Mouse (Mus musculus) thymus, adult 2 months (tissue): Measurements from ENCODE around the gene Zcchc14. TPM values are rescaled to one million over a fixed set of nuclear protein-coding genes. Genes with fewer than 3 reads are reported as not detected.

ENCODE experiments used
- DNase-seq: peaks from one replicate; pipeline ENCODE4 v3.0.0; 2021
- H3K27ac ChIP-seq: fragments of 200-500 bp; 2 replicates; pipeline ENCODE4 v1.5.1; 2012; ENCODE audit warnings: low read length, control low read depth; ENCODE audit not compliant: control insufficient read depth, insufficient read depth
- H3K27me3 ChIP-seq: fragments of 200-500 bp; 2 replicates; pipeline ENCODE4 v1.6.1; 2012; ENCODE audit warnings: mild to moderate bottlenecking, low read length, moderate library complexity, mixed read lengths; ENCODE audit not compliant: control insufficient read depth, insufficient read depth
- H3K36me3 ChIP-seq: fragments of 200-500 bp; 2 replicates; pipeline ENCODE4 v1.6.1; 2012; ENCODE audit warnings: mild to moderate bottlenecking, low read length, moderate library complexity; ENCODE audit not compliant: control insufficient read depth, insufficient read depth
- H3K4me1 ChIP-seq: fragments of 200-500 bp; replicated peaks from 2 replicates; pipeline ENCODE4 v1.6.1; 2012; ENCODE audit warnings: low read length; ENCODE audit not compliant: control insufficient read depth, insufficient read depth
- H3K4me3 ChIP-seq: fragments of 200-500 bp; 2 replicates; pipeline ENCODE4 v1.5.1; 2012; ENCODE audit warnings: mild to moderate bottlenecking, low read length, control low read depth, moderate library complexity; ENCODE audit not compliant: control insufficient read depth, insufficient read depth
- CTCF ChIP-seq: fragments of 200-500 bp; IDR thresholded peaks from 2 replicates; pipeline ENCODE4 v1.5.1; 2012; ENCODE audit warnings: mild to moderate bottlenecking, control low read depth, low read length, moderate library complexity, borderline replicate concordance; ENCODE audit not compliant: control insufficient read depth, poor library complexity, insufficient read depth; ENCODE audit errors: extremely low read depth
- POLR2A ChIP-seq: fragments of 200-500 bp; IDR thresholded peaks from 2 replicates; pipeline ENCODE4 v1.6.1; 2012; ENCODE audit warnings: mild to moderate bottlenecking, low read length, control low read depth, moderate library complexity; ENCODE audit not compliant: control insufficient read depth, poor library complexity, insufficient read depth; ENCODE audit errors: extremely low read depth
- WGBS: fragments of 180-500 bp; shearing (Covaris S2); methylation state at CpG from one replicate; pipeline ENCODE4 v1.1.7; 2018; 5-methylcytosine and 5-hydroxymethylcytosine counted together
- polyA plus RNA-seq: library from polyadenylated mRNA; depleted of rRNA; stranded (reverse); fragments of >200 nt; gene quantifications from 2 replicates; pipeline ENCODE4 v1.2.3, GENCODE M21; 2012

Zcchc14 gene
- polyA plus RNA-seq, 1 experiment = 6.5 TPM

DNA sequence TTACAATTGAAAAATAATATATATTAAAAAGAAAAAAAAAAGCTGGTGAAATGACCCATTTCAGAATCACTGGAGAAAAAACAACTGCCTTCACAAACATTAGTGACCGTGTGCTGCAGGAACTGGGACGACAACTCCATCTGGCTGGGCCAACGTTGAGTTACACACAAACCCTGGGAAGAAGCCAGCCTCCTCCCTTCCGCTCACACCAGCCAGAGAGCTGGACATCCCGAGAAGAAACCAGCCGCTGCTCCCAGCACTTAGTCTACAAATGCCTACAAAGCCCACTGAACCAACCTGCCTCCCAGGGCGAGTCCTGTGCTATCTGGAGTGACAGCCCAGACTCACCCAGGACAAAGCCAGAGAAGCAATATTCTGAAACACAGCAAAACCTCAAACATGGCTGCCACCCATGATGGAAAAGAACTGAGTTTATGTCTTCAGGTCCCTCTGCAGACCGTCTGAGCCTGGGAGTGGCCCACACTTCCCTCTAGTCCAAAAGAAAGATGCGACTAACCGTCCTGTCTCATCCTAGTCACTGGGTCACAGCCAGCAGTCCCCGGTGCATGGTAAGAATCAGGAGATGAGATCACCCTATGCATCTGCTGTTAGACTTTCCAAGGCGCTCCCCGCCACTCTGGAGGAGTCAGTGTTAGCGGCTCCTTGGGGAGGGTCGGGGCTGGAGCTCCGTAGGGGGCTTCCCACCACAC, 90.9 kb downstream of the Zcchc14 start:
- no peaks in the 10 kb centered on the region; the same call in 1 of the 2 replicates for H3K36me3 ChIP-seq
- no peaks in the 10 kb centered on the region for H3K27me3 ChIP-seq
- WGBS = 94% methylated on average over 16 of the region's 16 CpGs
- no peak overlapping the region for H3K27ac ChIP-seq
- no peaks in the 10 kb centered on the region for H3K4me1 ChIP-seq
- no peak for DNase-seq
- no peak for TF ChIP-seq POLR2A
- no peak overlapping the region for H3K4me3 ChIP-seq

DNA sequence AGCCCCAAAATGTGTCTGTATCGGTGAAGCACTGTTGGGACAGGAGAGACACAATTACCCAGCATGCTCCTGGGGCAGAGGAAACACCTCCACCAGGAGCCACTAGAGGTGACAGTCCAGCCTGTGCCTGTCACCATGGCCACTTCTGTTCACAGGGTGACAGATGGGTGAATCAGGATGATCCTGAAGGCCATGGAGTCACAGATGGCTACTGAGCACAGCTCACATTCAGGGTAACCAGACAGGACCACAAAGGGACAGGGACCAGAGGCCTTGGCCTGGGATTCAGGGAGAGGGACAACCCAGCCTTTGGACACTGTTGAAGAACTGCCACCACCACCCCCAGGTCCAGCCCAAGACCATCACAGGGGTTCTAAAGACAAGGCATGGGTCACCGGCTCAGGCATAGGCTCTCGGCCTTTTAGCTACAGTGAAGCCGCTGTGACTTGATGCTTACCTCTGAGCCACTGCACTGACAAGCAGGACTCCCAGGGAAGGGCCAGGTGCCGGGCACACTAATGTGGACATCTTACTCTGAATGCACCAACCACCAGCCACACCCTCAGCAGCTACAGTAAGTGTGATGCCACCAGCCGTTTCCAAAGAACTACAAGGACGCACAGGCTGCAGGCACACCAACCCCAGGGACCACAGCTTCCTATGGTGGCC, 92.1 kb downstream of the Zcchc14 start:
- WGBS = 93% methylated on average over 7 of the region's 7 CpGs
- no peak for TF ChIP-seq POLR2A
- no peak for TF ChIP-seq CTCF
- H3K36me3 ChIP-seq = no peaks in the 10 kb centered on the region; the same call in 1 of the 2 replicates
- DNase-seq = no peak
- H3K27me3 ChIP-seq = no peaks in the 10 kb centered on the region
- H3K4me1 ChIP-seq = no peaks in the 10 kb centered on the region
- H3K27ac ChIP-seq = no peak overlapping the region
- no peak overlapping the region for H3K4me3 ChIP-seq

DNA sequence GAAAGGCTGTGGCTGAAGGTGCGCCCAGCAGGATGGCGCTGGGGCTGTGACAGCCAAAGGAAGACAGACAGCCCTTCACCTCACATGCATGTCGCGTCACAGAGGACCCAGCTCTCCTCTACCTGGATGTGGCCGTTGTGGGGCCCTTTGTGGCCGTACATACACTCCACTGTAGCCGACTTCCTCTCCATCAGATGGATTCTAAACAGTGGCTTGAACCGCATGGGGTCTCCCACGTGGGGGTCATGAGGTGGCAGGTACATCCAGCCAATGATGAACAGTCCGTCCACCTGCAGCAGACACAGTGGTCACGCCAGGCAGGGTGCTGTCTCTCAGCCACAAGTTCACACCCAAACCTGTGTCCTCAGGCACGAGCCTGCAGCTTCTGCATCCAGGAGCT, 92.9 kb downstream of the Zcchc14 start:
- Histone ChIP-seq H3K4me1 (no peaks in the 10 kb centered on the region), H3K27ac (no peak overlapping the region), H3K36me3 (no peaks in the 10 kb centered on the region; the same call in 1 of the 2 replicates), H3K4me3 (no peak overlapping the region), H3K27me3 (no peaks in the 10 kb centered on the region)
- TF ChIP-seq CTCF (no peak), POLR2A (no peak)
- no peak for DNase-seq
- WGBS = 92% methylated on average over 12 of the region's 12 CpGs

DNA sequence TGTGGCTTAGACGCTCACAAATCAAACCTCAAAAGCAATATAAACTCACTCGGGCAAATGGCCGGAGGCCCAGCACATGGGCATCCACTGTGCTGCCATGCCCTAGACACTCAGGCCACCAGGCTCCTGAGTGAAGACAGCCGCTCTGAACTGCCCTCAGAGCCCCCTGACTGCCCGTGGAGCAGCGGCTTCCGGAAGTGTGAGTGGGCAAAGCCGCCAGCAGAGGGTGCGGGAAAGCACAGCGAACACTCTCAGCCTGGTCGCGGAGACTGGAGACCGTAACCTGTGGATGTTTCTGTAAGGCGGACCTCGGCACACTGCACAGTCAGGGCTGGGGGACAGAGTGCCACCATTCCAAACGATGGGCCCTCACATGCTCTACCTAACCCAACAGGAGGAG, 94.2 kb downstream of the Zcchc14 start:
- Histone ChIP-seq H3K27ac (no peak overlapping the region), H3K36me3 (no peaks in the 10 kb centered on the region; the same call in 1 of the 2 replicates), H3K4me1 (no peaks in the 10 kb centered on the region), H3K4me3 (no peak overlapping the region), H3K27me3 (no peaks in the 10 kb centered on the region)
- no peak for TF ChIP-seq POLR2A
- no peak for TF ChIP-seq CTCF
- no peak for DNase-seq
- WGBS = 94% methylated on average over 16 of the region's 16 CpGs

DNA sequence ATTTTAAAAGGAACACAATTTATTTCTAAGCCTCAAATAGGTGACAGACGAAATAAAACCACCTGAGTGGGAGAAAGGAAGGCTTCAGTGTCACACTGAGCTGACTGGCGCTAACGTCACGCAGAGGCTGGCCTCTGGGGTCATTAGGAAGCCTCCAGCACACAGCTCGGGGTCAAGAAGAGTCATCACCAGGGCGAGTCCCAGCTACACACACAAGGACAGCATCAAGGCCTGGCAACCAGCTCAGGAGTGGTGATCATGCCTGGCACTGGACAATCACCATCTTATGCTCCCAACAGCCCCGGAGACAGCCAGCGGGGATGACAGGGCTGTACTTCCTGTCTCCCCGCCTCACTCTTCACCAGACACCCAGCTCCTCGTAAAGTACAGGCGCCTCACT, 95.0 kb downstream of the Zcchc14 start:
- 97% methylated on average over 11 of the region's 11 CpGs for WGBS
- H3K36me3 ChIP-seq = no peaks in the 10 kb centered on the region; the same call in 1 of the 2 replicates
- no peak for TF ChIP-seq CTCF
- no peak for TF ChIP-seq POLR2A

DNA sequence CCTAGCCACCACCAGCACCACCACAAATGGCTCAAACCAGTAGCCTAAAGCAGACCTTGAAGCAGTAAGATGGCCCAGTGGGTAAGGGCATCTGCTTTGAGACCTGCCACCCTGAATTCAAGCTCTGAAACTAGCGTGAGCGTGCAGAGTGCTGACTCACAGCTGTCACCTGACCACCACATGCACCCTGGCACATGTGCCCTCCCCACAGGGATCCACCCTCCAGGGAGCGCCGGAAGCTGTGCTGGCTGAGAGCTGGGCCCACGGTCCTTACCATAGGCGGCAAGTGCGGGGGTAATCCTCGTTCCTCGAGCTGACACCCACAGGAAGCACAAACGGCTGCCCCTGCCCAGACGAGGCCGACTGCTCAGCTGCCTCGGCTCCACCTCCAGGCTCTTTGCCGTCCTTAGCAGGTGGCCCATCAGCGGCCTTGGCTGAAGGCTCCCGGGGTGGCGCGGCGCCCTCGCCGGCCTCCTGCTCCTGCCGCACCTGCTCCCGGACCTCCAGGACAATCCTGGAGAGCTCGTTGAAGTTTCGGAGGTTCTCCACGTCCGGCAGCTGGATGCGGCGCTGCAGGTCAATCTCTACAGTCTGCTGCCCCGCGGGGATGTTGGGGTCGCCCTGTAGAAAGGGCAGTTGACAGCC, 98.7 kb downstream of the Zcchc14 start:
- no peaks in the 10 kb centered on the region for H3K4me1 ChIP-seq
- TF ChIP-seq POLR2A = no peak
- no peak for TF ChIP-seq CTCF
- H3K27ac ChIP-seq = no peak overlapping the region
- no peaks in the 10 kb centered on the region for H3K27me3 ChIP-seq
- DNase-seq = no peak
- 96% methylated on average over 32 of the region's 32 CpGs for WGBS
- peaks cover 6% of the 10 kb centered on the region for H3K36me3 ChIP-seq
- H3K4me3 ChIP-seq = no peak overlapping the region

More for the DNA sequence above, 95.0 kb downstream of the Zcchc14 start:
- H3K27ac ChIP-seq = no peak overlapping the region
- DNase-seq = no peak
- H3K4me3 ChIP-seq = no peak overlapping the region
- H3K27me3 ChIP-seq = no peaks in the 10 kb centered on the region
- H3K4me1 ChIP-seq = no peaks in the 10 kb centered on the region
